Mouse (Mus musculus) thymus, adult 2 months (tissue): ENCODE data around the gene Camk2d. TPM values are rescaled to one million over a fixed set of nuclear protein-coding genes. Genes with fewer than 3 reads are reported as not detected.

Experiments used
- DNase-seq: peaks from one replicate; pipeline ENCODE4 v3.0.0; 2021
- H3K27ac ChIP-seq: fragments of 200-500 bp; 2 replicates; pipeline ENCODE4 v1.5.1; 2012; ENCODE audit warnings: low read length, control low read depth; ENCODE audit not compliant: control insufficient read depth, insufficient read depth
- H3K27me3 ChIP-seq: fragments of 200-500 bp; 2 replicates; pipeline ENCODE4 v1.6.1; 2012; ENCODE audit warnings: mild to moderate bottlenecking, low read length, moderate library complexity, mixed read lengths; ENCODE audit not compliant: control insufficient read depth, insufficient read depth
- H3K36me3 ChIP-seq: fragments of 200-500 bp; 2 replicates; pipeline ENCODE4 v1.6.1; 2012; ENCODE audit warnings: mild to moderate bottlenecking, low read length, moderate library complexity; ENCODE audit not compliant: control insufficient read depth, insufficient read depth
- H3K4me1 ChIP-seq: fragments of 200-500 bp; replicated peaks from 2 replicates; pipeline ENCODE4 v1.6.1; 2012; ENCODE audit warnings: low read length; ENCODE audit not compliant: control insufficient read depth, insufficient read depth
- H3K4me3 ChIP-seq: fragments of 200-500 bp; 2 replicates; pipeline ENCODE4 v1.5.1; 2012; ENCODE audit warnings: mild to moderate bottlenecking, low read length, control low read depth, moderate library complexity; ENCODE audit not compliant: control insufficient read depth, insufficient read depth
- CTCF ChIP-seq: fragments of 200-500 bp; IDR thresholded peaks from 2 replicates; pipeline ENCODE4 v1.5.1; 2012; ENCODE audit warnings: mild to moderate bottlenecking, control low read depth, low read length, moderate library complexity, borderline replicate concordance; ENCODE audit not compliant: control insufficient read depth, poor library complexity, insufficient read depth; ENCODE audit errors: extremely low read depth
- POLR2A ChIP-seq: fragments of 200-500 bp; IDR thresholded peaks from 2 replicates; pipeline ENCODE4 v1.6.1; 2012; ENCODE audit warnings: mild to moderate bottlenecking, low read length, control low read depth, moderate library complexity; ENCODE audit not compliant: control insufficient read depth, poor library complexity, insufficient read depth; ENCODE audit errors: extremely low read depth
- WGBS: fragments of 180-500 bp; shearing (Covaris S2); methylation state at CpG from one replicate; pipeline ENCODE4 v1.1.7; 2018; 5-methylcytosine and 5-hydroxymethylcytosine counted together
- polyA plus RNA-seq: library from polyadenylated mRNA; depleted of rRNA; stranded (reverse); fragments of >200 nt; gene quantifications from 2 replicates; pipeline ENCODE4 v1.2.3, GENCODE M21; 2012; rRNA removed

Camk2d gene
- polyA plus RNA-seq, 1 experiment, result 40.1 TPM

- no peaks in the 10 kb centered on the region for H3K36me3 ChIP-seq
- no peak for DNase-seq
- 97% methylated on average over 7 of the region's 7 CpGs for WGBS
- no peaks in the 10 kb centered on the region for H3K27me3 ChIP-seq
- TF ChIP-seq POLR2A (no peak), CTCF (no peak)
- H3K27ac ChIP-seq, result no peak overlapping the region
- no peaks in the 10 kb centered on the region for H3K4me1 ChIP-seq
- no peak overlapping the region for H3K4me3 ChIP-seq
These were observed 248.7 kb downstream of the Camk2d start for GRCm38 (mm10) chr3:126844809-126845208.

GRCm38 (mm10) chr3:126848081-126848480 lies 252.0 kb downstream of the Camk2d start:
- Histone ChIP-seq H3K4me3 (no peak overlapping the region), H3K36me3 (no peaks in the 10 kb centered on the region), H3K27me3 (no peaks in the 10 kb centered on the region), H3K27ac (no peak overlapping the region), H3K4me1 (no peaks in the 10 kb centered on the region)
- TF ChIP-seq POLR2A, result no peak
- DNase-seq, result no peak
- 88% methylated on average over 1 of the region's 1 CpGs for WGBS

DNA sequence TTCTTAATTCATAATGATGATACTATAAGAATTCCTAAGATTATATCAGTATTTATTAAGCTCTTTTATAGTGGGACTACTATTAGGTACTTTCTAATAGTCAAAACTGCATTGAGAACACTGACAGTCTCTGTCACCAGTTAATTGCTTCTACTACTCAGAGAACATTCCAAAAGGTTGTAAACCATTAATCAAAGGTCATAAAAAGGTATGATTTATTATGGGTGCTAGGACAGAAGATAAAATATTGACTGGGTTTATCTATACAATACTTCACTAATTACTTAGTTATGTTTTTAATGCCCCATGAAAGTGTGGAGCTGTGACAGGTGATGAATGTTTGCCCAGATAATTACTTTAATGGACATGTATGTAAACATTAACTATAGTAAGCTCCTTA lies 264.3 kb downstream of the Camk2d start:
- DNase-seq, result no peak
- TF ChIP-seq POLR2A (no peak), CTCF (no peak)
- H3K4me1 ChIP-seq, result no peaks in the 10 kb centered on the region

DNA sequence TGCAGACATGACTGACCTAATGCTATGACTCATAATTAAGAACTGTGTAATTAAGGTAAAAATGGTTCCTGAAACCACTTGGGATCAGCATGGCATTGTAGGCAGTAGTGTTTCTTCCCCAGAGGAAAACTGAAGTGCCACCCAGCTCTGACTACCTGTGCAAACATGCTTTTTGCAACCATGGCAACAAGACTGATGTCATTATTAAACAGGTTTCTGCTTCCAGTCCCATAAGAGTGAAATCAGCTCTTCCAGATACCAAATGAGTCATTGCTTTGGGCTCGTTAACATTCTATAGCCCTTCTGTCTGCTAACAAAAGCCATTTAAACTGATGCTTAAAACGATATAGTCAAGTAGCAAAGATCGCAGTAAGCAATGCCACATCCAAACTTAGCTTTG lies 273.5 kb downstream of the Camk2d start:
- H3K27ac ChIP-seq, result no peak overlapping the region
- TF ChIP-seq POLR2A (no peak), CTCF (no peak)
- WGBS, result 92% methylated on average over 3 of the region's 3 CpGs
- H3K4me1 ChIP-seq, result no peaks in the 10 kb centered on the region
- H3K36me3 ChIP-seq, result no peaks in the 10 kb centered on the region
- no peaks in the 10 kb centered on the region for H3K27me3 ChIP-seq
- no peak overlapping the region for H3K4me3 ChIP-seq
- no peak for DNase-seq

More for the DNA sequence above, 264.3 kb downstream of the Camk2d start:
- no peak overlapping the region for H3K27ac ChIP-seq
- H3K4me3 ChIP-seq, result no peak overlapping the region
- H3K36me3 ChIP-seq, result no peaks in the 10 kb centered on the region
- no peaks in the 10 kb centered on the region for H3K27me3 ChIP-seq

GRCm38 (mm10) chr3:126870688-126871087 lies 274.6 kb downstream of the Camk2d start:
- no peak overlapping the region for H3K27ac ChIP-seq
- no peak overlapping the region for H3K4me3 ChIP-seq
- H3K27me3 ChIP-seq, result no peaks in the 10 kb centered on the region
- WGBS, result 93% methylated on average over 1 of the region's 1 CpGs
- TF ChIP-seq POLR2A (no peak), CTCF (no peak)
- no peaks in the 10 kb centered on the region for H3K4me1 ChIP-seq
- no peaks in the 10 kb centered on the region for H3K36me3 ChIP-seq
- DNase-seq, result no peak

DNA sequence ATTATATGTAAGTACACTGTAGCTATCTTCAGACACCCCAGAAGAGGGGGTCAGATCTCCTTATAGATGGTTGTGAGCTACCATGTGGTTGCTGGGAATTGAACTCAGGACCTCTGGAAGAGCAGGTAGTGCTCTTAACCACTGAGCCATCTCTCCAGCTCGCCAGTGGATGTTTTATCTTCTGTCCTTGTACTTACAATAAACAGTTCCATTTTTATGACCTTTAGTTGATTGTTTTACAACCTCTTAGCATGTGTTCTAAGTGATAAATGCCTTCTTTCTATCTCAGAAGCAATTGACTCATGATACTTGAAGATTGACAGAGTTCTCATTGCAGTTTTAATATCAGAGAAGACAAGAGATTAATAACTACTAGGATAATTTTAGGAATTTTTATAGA lies 282.1 kb downstream of the Camk2d start:
- no peaks in the 10 kb centered on the region for H3K36me3 ChIP-seq
- H3K4me1 ChIP-seq, result no peaks in the 10 kb centered on the region
- TF ChIP-seq POLR2A (no peak), CTCF (no peak)
- no peaks in the 10 kb centered on the region for H3K27me3 ChIP-seq
- H3K4me3 ChIP-seq, result no peak overlapping the region
- 67% methylated on average over 1 of the region's 1 CpGs for WGBS
- no peak for DNase-seq
- no peak overlapping the region for H3K27ac ChIP-seq

DNA sequence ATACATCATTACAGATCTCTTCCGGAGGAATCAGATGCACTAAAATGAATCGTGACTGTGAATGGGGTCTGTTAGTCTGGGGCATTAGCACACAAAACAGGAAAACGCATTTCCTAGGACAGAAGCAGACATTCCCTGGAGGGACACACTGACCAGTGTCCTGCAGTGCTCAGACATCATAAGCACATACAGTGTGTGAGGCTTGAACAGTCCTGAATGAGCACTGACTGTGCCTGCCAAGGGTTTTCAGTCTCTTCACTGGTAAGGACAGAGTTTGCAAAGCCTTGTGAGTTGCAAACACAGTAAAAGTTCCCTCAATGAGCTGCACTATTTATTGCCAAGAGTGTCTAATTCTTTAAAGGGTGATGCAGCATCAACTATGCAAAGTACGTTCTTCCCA lies 290.0 kb downstream of the Camk2d start:
- TF ChIP-seq POLR2A, result no peak
- no peak for TF ChIP-seq CTCF
- 94% methylated on average over 4 of the region's 4 CpGs for WGBS
- Histone ChIP-seq H3K27ac (no peak overlapping the region), H3K27me3 (no peaks in the 10 kb centered on the region), H3K36me3 (no peaks in the 10 kb centered on the region), H3K4me3 (no peak overlapping the region), H3K4me1 (no peaks in the 10 kb centered on the region)
- DNase-seq, result no peak

- 95% methylated on average over 4 of the region's 4 CpGs for WGBS
- no peaks in the 10 kb centered on the region for H3K27me3 ChIP-seq
These were observed 290.5 kb downstream of the Camk2d start for GRCm38 (mm10) chr3:126886644-126887043.

More at GRCm38 (mm10) chr3:126886644-126887043, 290.5 kb downstream of the Camk2d start:
- TF ChIP-seq POLR2A (no peak), CTCF (no peak)
- H3K36me3 ChIP-seq, result no peaks in the 10 kb centered on the region
- H3K4me3 ChIP-seq, result no peak overlapping the region
- DNase-seq, result no peak
- H3K4me1 ChIP-seq, result no peaks in the 10 kb centered on the region
- H3K27ac ChIP-seq, result no peak overlapping the region

Other genes starting within 250 kb of the Camk2d start
- gene Arsj, start 232.6 kb upstream of the Camk2d start, polyA plus RNA-seq, result 0.05 and 0.20 TPM in 2 replicates